Mouse (Mus musculus) common myeloid progenitor, adult 5-6 weeks (primary cell): Measurements from ENCODE around the gene Mapk1. TPM values are rescaled to one million over a fixed set of nuclear protein-coding genes. Genes with fewer than 3 reads are reported as not detected.

Experiments used
- ATAC-seq: replicated peaks from 2 replicates; pipeline ENCODE4 v1.8.0; 2016; ENCODE audit warnings: low read depth, mild to moderate bottlenecking, moderate TSS enrichment, inconsistent platforms; ENCODE audit not compliant: poor library complexity, severe bottlenecking
- total RNA-seq: library from RNA; stranded (forward); fragments of 200-1000, 187-1606 nt; gene quantifications from 2 replicates; pipeline ENCODE4 v1.2.3, GENCODE M21; 2017

Mapk1 gene
- total RNA-seq, 1 experiment from 2014 or later: 173 TPM

DNA sequence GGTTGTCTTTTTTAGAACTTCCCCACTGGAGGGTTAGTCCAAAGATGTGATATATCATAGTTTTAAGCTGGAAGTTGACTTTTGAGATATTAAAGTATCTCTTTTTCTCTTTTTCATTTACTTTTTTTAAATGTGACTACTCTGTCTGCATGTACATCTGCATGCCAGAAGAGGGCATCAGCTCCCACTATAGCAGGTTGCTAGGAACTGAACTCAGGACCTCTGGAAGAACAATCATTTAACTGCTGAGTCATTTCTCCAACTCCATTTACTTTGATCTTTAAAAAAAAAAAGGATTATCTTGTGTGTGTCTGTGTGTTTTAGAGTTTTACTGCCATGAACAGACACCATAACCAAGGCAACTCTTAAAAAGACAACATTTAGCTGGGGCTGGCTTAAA, 93.7 kb downstream of the Mapk1 start:
- ATAC-seq: no peak

- no peak for ATAC-seq
Observed at GRCm38 (mm10) chr16:17078101-17078500, 94.9 kb downstream of the Mapk1 start.

- no peak for ATAC-seq
Observed at GRCm38 (mm10) chr16:17082121-17082792, 99.1 kb downstream of the Mapk1 start.

DNA sequence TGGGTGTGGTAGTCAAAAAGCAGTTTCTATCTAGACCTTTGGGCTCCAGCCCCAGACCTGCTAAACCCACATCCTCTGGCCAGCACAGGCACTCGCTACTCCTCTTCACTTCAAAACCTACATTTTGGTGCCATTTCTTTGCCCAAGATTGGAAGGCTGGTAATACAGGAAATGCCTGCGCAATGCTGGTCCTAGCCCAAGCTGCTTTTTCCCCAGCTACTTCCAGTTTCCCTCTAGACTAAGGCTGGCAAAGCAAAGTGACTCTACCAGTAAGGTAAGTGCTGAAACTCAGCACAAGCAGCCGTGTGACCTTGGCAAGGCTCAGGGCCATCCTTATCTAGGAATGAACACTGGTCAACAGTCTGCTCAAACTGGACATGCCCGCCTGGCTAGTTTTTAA, 102.5 kb downstream of the Mapk1 start:
- ATAC-seq: peak; percentile 30; the same call in 1 of the 2 replicates

GRCm38 (mm10) chr16:17086241-17086640, 103.1 kb downstream of the Mapk1 start:
- ATAC-seq: no peak

DNA sequence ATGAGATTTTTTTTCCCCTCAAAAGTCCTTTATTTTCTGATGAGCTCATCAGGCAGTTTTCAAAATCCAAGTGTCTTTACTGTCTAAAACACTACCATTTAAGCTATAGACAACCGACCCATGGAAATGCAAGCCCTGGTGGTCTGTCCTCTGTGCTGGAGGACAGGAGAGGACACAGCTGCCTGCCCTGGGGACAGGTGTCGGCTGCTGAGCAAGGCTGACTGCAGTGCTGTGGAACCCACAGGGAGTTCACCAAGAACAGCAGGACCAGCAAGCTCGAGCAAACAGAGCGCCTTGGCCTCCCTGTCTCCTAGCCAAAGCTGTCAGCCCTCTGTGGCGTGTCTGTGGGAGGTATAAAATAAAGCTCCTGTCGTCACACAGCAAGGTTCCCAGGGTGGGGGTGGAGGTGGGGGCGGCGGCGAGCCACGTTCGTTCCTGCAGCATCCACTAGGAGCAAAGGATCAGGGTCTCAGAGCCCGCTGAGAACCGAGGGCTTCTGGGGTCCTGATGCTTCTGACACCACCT, 103.5 kb downstream of the Mapk1 start:
- no peak for ATAC-seq

- no peak for ATAC-seq
Observed at GRCm38 (mm10) chr16:17088346-17088745, 105.2 kb downstream of the Mapk1 start.

- ATAC-seq: no peak
Observed at GRCm38 (mm10) chr16:17096938-17097337, 113.8 kb downstream of the Mapk1 start.

Other genes with a start within 250 kb of the Mapk1 start
- gene Spag6l, start 153.9 kb upstream of the Mapk1 start, total RNA-seq: 6.1 and 6.3 TPM in 2 replicates
- not detected in 2 replicates for gene Igll1, start 119.4 kb upstream of the Mapk1 start, total RNA-seq
- 66.9 and 96.1 TPM in 2 replicates for gene Top3b, start 112.6 kb upstream of the Mapk1 start, total RNA-seq
- gene Vpreb1, start 112.5 kb upstream of the Mapk1 start, total RNA-seq: 3.1 and 4.1 TPM in 2 replicates
- gene Ppm1f, start 86.9 kb upstream of the Mapk1 start, total RNA-seq: 20.3 and 22.3 TPM in 2 replicates
- gene Ypel1, start 86.3 kb downstream of the Mapk1 start, total RNA-seq: 8.5 and 9.2 TPM in 2 replicates
- 76.0 and 90.0 TPM in 2 replicates for gene Ppil2, start 127.9 kb downstream of the Mapk1 start, total RNA-seq
- 18.6 and 19.7 TPM in 2 replicates for gene 2610318N02Rik, start 141.8 kb downstream of the Mapk1 start, total RNA-seq
- 47.0 and 52.7 TPM in 2 replicates for gene Sdf2l1, start 149.0 kb downstream of the Mapk1 start, total RNA-seq
- gene Ydjc, start 161.2 kb downstream of the Mapk1 start, total RNA-seq: 14.3 and 25.8 TPM in 2 replicates
- 1.6 and 4.5 TPM in 2 replicates for gene Ccdc116, start 163.8 kb downstream of the Mapk1 start, total RNA-seq
- 135 and 163 TPM in 2 replicates for gene Ube2l3, start 219.3 kb downstream of the Mapk1 start, total RNA-seq
- gene Rimbp3, start 225.2 kb downstream of the Mapk1 start, total RNA-seq: 0.18 and 0.29 TPM in 2 replicates